ENCODE assay signal across 24 mouse cellular contexts in genomic region chr9:95803783-95804182, GRCm38 (mm10). TPM values are rescaled to one million over a fixed set of nuclear protein-coding genes. Genes with fewer than 3 reads are reported as not detected.
A peak's percentile ranks its signal among the peaks of the same experiment; 100 is the strongest.
DNase-seq lines count a peak whose midpoint lies in the region; ATAC-seq and TF ChIP-seq lines count a peak whose summit lies in the region.
"Had no signal": no experiment of that assay in that cellular context is flagged by ENCODE, and none has a peak within 500 bp of the region (broad histone marks: within the 10 kb centered on the region; RNA-seq: fewer than 3 reads in every experiment).

No protein-coding gene starts in this region.

- no peak overlapping the region for H3K4me2 ChIP-seq in liver, embryonic 11.5 days
- no peak overlapping the region for H3K4me2 ChIP-seq in liver, postnatal 0 days (ENCODE audit: low read depth, low read length)
- H3K4me2 ChIP-seq: embryonic facial prominence, embryonic 15.5 days; hindbrain, embryonic 12.5 days had no signal

- ATAC-seq in liver, embryonic 11.5 days (replicated peaks; ENCODE audit: low FRiP score): 0 out of 2 replicates have a peak, but pooled peaks have one; percentile 48
- no peak for ATAC-seq in liver, postnatal 0 days
- peak; percentile 78 for ATAC-seq in common myeloid progenitor, adult 5-6 weeks (replicated peaks; ENCODE audit: low read depth, poor library complexity, severe bottlenecking)
- no peak for ATAC-seq in CD4-positive, CD25-positive, alpha-beta regulatory T cell, adult 4 months
- ATAC-seq: forebrain, embryonic 14.5 days; hindbrain, embryonic 16.5 days; inflammation-experienced regulatory T-cells, adult 6 months had no signal

- WGBS in liver, embryonic 11.5 days: 55% methylated on average over 3 of the region's 3 CpGs
- 48% methylated on average over 3 of the region's 3 CpGs for WGBS in liver, postnatal 0 days (ENCODE audit: insufficient replicate concordance)
- 88% methylated on average over 3 of the region's 3 CpGs for WGBS in small intestine, adult 2 months

- H3K4me1 ChIP-seq in liver, embryonic 11.5 days (replicated peaks; ENCODE audit: control insufficient read depth, insufficient read depth, low read length): peaks cover 7% of the 10 kb centered on the region; the same call in 1 of the 2 replicates
- H3K4me1 ChIP-seq in liver, postnatal 0 days (ENCODE audit: insufficient read depth): peaks cover 2% of the 10 kb centered on the region; the same call in 1 of the 2 replicates
- H3K4me1 ChIP-seq in small intestine, adult 2 months (ENCODE audit: control insufficient read depth, insufficient read depth, insufficient read length, low read length): peaks cover 19% of the 10 kb centered on the region; the same call in 1 of the 2 replicates
- H3K4me1 ChIP-seq: embryonic facial prominence, embryonic 15.5 days; hindbrain, embryonic 12.5 days had no signal

- H3K27ac ChIP-seq in liver, embryonic 11.5 days (ENCODE audit: low read depth, low read length): no peak overlapping the region; the same call in 1 of the 2 replicates
- H3K27ac ChIP-seq in liver, postnatal 0 days (ENCODE audit: low read depth): no peak overlapping the region
- 0 out of 2 replicates have a peak overlapping the region, but pooled peaks have one; percentile 15 for H3K27ac ChIP-seq in small intestine, adult 2 months (ENCODE audit: insufficient read depth, low read depth, low read length)
- H3K27ac ChIP-seq: embryonic facial prominence, embryonic 15.5 days; forebrain, embryonic 10.5 days; hindbrain, embryonic 12.5 days had no signal

- TF ChIP-seq EP300 in liver, postnatal 0 days (IDR thresholded peaks at IDR 0.05; ENCODE audit: low read depth): no peak

- intact Hi-C loops in heart, postnatal 10 days (cut with DNase I): no loop called here

- H3K4me3 ChIP-seq in liver, embryonic 11.5 days (ENCODE audit: low read depth, low read length): no peak overlapping the region
- no peak overlapping the region for H3K4me3 ChIP-seq in liver, postnatal 0 days (ENCODE audit: low read depth, low read length)
- H3K4me3 ChIP-seq in small intestine, adult 2 months (ENCODE audit: low read depth, low read length): no peak overlapping the region
- H3K4me3 ChIP-seq: embryonic facial prominence, embryonic 15.5 days; erythroblast, embryonic 14.5 days; forebrain, embryonic 10.5 days; hindbrain, embryonic 12.5 days had no signal

- H3K36me3 ChIP-seq in liver, embryonic 11.5 days (ENCODE audit: control insufficient read depth, insufficient read depth, low read length): no peaks in the 10 kb centered on the region
- H3K36me3 ChIP-seq in liver, postnatal 0 days (replicated peaks; ENCODE audit: insufficient read depth, low read length): no peaks in the 10 kb centered on the region
- H3K36me3 ChIP-seq in small intestine, adult 2 months (ENCODE audit: control insufficient read depth, insufficient read depth, low read length): peaks cover 21% of the 10 kb centered on the region
- H3K36me3 ChIP-seq: embryonic facial prominence, embryonic 15.5 days; forebrain, embryonic 10.5 days; hindbrain, embryonic 12.5 days had no signal

- no peak overlapping the region for H3K9ac ChIP-seq in liver, embryonic 11.5 days (ENCODE audit: low read depth, low read length)
- H3K9ac ChIP-seq in liver, postnatal 0 days (replicated peaks): no peak overlapping the region
- H3K9ac ChIP-seq: embryonic facial prominence, embryonic 15.5 days; hindbrain, embryonic 12.5 days had no signal

- no peaks in the 10 kb centered on the region for H3K27me3 ChIP-seq in liver, embryonic 11.5 days (replicated peaks; ENCODE audit: control insufficient read depth, insufficient read depth, low read length)
- no peaks in the 10 kb centered on the region for H3K27me3 ChIP-seq in liver, postnatal 0 days (ENCODE audit: insufficient read depth, low read length)
- no peaks in the 10 kb centered on the region for H3K27me3 ChIP-seq in small intestine, adult 2 months (ENCODE audit: control insufficient read depth, insufficient read depth, low read length)
- H3K27me3 ChIP-seq: CH12.LX; embryonic facial prominence, embryonic 15.5 days; hindbrain, embryonic 12.5 days had no signal

- DNase-seq in heart, adult 11 months: peak; percentile 14
- DNase-seq in heart, postnatal 10 days: no peak
- no peak for DNase-seq in liver, embryonic 11.5 days (ENCODE audit: low spot score)
- no peak for DNase-seq in liver, postnatal 0 days
- DNase-seq: adrenal gland, adult 2 months; adrenal gland, postnatal 25 days; cerebellum, adult 18-20 months; cerebellum, adult 9-11 months; embryo, embryonic 11 days; gastrocnemius, postnatal 36 days; heart, adult 18-20 months; heart, postnatal 14 days had no signal

- no peaks in the 10 kb centered on the region for H3K9me3 ChIP-seq in liver, embryonic 11.5 days (ENCODE audit: control insufficient read depth, low read length)
- no peaks in the 10 kb centered on the region for H3K9me3 ChIP-seq in liver, postnatal 0 days (ENCODE audit: low read length)
- H3K9me3 ChIP-seq: embryonic facial prominence, embryonic 15.5 days; forebrain, embryonic 10.5 days; hindbrain, embryonic 12.5 days had no signal

- TF ChIP-seq CTCF in liver, postnatal 0 days (IDR thresholded peaks at IDR 0.05; ENCODE audit: low read depth): no peak
- no peak for TF ChIP-seq CTCF in small intestine, adult 2 months (IDR thresholded peaks at IDR 0.05; ENCODE audit: extremely low read depth, insufficient read length, insufficient replicate concordance, low read depth, low read length)

- TF ChIP-seq POLR2A in small intestine, adult 2 months (IDR thresholded peaks at IDR 0.05; ENCODE audit: low read depth, low read length): no peak

RNA-seq across cellular contexts. Expression of gene Pls1, which starts 41.3 kb away (rescaled TPM):
- under 1 TPM; 0.20 to 0.36 TPM for total RNA-seq in heart, postnatal 10 days (2021)
- 12.4 and 12.8 TPM in 2 replicates for polyA plus RNA-seq in liver, embryonic 11.5 days (2014; fragmentation: Nextera tagmentation; extraction: Ambion mirVana)
- 19.4 and 20.6 TPM in 2 replicates for polyA plus RNA-seq in liver, postnatal 0 days (2015; fragmentation: Nextera tagmentation; extraction: Ambion mirVana)
- 0.18 and 1.4 TPM in 2 replicates for total RNA-seq in common myeloid progenitor, adult 5-6 weeks (2017)
- 18.8 and 82.0 TPM in 2 replicates for polyA plus RNA-seq in small intestine, adult 2 months (2012; rRNA removed)
- 1 to 10 TPM in 1 of 2 experiments, under 1 TPM in 1; 0.42 to 2.1 TPM for polyA plus RNA-seq in CD4-positive, CD25-positive, alpha-beta regulatory T cell, adult 4 months (2017; shearing (Covaris generic))
- total RNA-seq: gastrocnemius, adult 8-10 months; gastrocnemius, postnatal 36 days had no signal
- polyA plus RNA-seq: erythroblast, embryonic 14.5 days had no signal

RNA-seq across cellular contexts. Expression of gene Trpc1, which starts 53.6 kb away (rescaled TPM):
- total RNA-seq in heart, postnatal 10 days (2021): 1 to 10 TPM; 8.9 to 9.1 TPM
- 1.0 and 1.3 TPM in 2 replicates for polyA plus RNA-seq in liver, embryonic 11.5 days (2014; fragmentation: Nextera tagmentation; extraction: Ambion mirVana)
- polyA plus RNA-seq in liver, postnatal 0 days (2015; fragmentation: Nextera tagmentation; extraction: Ambion mirVana): 0.95 and 1.2 TPM in 2 replicates
- total RNA-seq in common myeloid progenitor, adult 5-6 weeks (2017): not detected in 2 replicates
- polyA plus RNA-seq in small intestine, adult 2 months (2012; rRNA removed): 1.7 and 2.2 TPM in 2 replicates
- under 1 TPM; 0.36 to 0.76 TPM for polyA plus RNA-seq in CD4-positive, CD25-positive, alpha-beta regulatory T cell, adult 4 months (2017; shearing (Covaris generic))
- total RNA-seq: CH12.LX had no signal
- polyA plus RNA-seq: erythroblast, embryonic 14.5 days had no signal

RNA-seq across cellular contexts. Expression of gene Atr, which starts 53.6 kb away (rescaled TPM):
- total RNA-seq in heart, postnatal 10 days (2021): 10 to 100 TPM in 1 of 2 experiments, 1 to 10 TPM in 1; 9.3 to 11.6 TPM
- 18.3 and 19.9 TPM in 2 replicates for polyA plus RNA-seq in liver, embryonic 11.5 days (2014; fragmentation: Nextera tagmentation; extraction: Ambion mirVana)
- polyA plus RNA-seq in liver, postnatal 0 days (2015; fragmentation: Nextera tagmentation; extraction: Ambion mirVana): 3.8 TPM in 2 replicates
- total RNA-seq in common myeloid progenitor, adult 5-6 weeks (2017): 60.7 and 66.0 TPM in 2 replicates
- polyA plus RNA-seq in small intestine, adult 2 months (2012; rRNA removed): 0.14 and 0.35 TPM in 2 replicates
- polyA plus RNA-seq in CD4-positive, CD25-positive, alpha-beta regulatory T cell, adult 4 months (2017; shearing (Covaris generic)): 10 to 100 TPM; 24.4 to 25.2 TPM

Comparison
In these comparisons a context has a peak if more than half of its experiments do, and no peak if none do; other contexts are left out.
1. ATAC-seq: peak in liver, embryonic 11.5 days (single experiment) and common myeloid progenitor, adult 5-6 weeks (single experiment); none in liver, postnatal 0 days (single experiment) and CD4-positive, CD25-positive, alpha-beta regulatory T cell, adult 4 months (single experiment).